12 mouse cellular contexts compared by ENCODE assay signal in genomic region chr10:117983271-117983670, GRCm38 (mm10).
DNase-seq lines count a peak whose midpoint lies in the region; ATAC-seq lines count a peak whose summit lies in the region.
"Had no signal": no experiment of that assay in that cellular context is flagged by ENCODE, and none has a peak within 500 bp of the region (broad histone marks: within the 10 kb centered on the region; RNA-seq: fewer than 3 reads in every experiment).

No protein-coding gene starts in this region.

- H3K9me3 ChIP-seq in kidney, embryonic 14.5 days (ENCODE audit: control insufficient read depth, low read length) = no peaks in the 10 kb centered on the region
- no peaks in the 10 kb centered on the region for H3K9me3 ChIP-seq in forebrain, embryonic 14.5 days (replicated peaks; ENCODE audit: control insufficient read depth, low read length)
- H3K9me3 ChIP-seq in midbrain, embryonic 13.5 days = no peaks in the 10 kb centered on the region

- H3K4me3 ChIP-seq in kidney, embryonic 14.5 days (ENCODE audit: low read length) = no peak overlapping the region
- no peak overlapping the region for H3K4me3 ChIP-seq in forebrain, embryonic 14.5 days (ENCODE audit: low read depth, low read length)
- H3K4me3 ChIP-seq in midbrain, embryonic 13.5 days (replicated peaks) = no peak overlapping the region
- H3K4me3 ChIP-seq: myocyte had no signal

- H3K27me3 ChIP-seq in kidney, embryonic 14.5 days (ENCODE audit: control insufficient read depth, insufficient read depth, low read length) = no peaks in the 10 kb centered on the region
- H3K27me3 ChIP-seq in forebrain, embryonic 14.5 days (replicated peaks; ENCODE audit: control insufficient read depth, insufficient read depth, low read length) = 0 out of 2 replicates have a peak, but pooled peaks cover 5% of the 10 kb centered on the region
- no peaks in the 10 kb centered on the region for H3K27me3 ChIP-seq in midbrain, embryonic 13.5 days
- H3K27me3 ChIP-seq: Patski had no signal

- 80% methylated on average over 8 of the region's 8 CpGs for WGBS in kidney, embryonic 14.5 days
- WGBS in forebrain, embryonic 14.5 days = 71% methylated on average over 8 of the region's 8 CpGs
- WGBS in midbrain, embryonic 13.5 days = 85% methylated on average over 8 of the region's 8 CpGs

- no peaks in the 10 kb centered on the region for H3K4me1 ChIP-seq in kidney, embryonic 14.5 days (ENCODE audit: control insufficient read depth, insufficient read depth, low read length)
- H3K4me1 ChIP-seq in forebrain, embryonic 14.5 days (ENCODE audit: control insufficient read depth, insufficient read depth, low read length) = peaks cover 12% of the 10 kb centered on the region
- peaks cover 5% of the 10 kb centered on the region for H3K4me1 ChIP-seq in midbrain, embryonic 13.5 days (replicated peaks)

- DNase-seq in kidney, adult 9 months = peak; percentile 24
- peak; percentile 30 for DNase-seq in T-cell, adult 2 months (ENCODE audit: low spot score)
- DNase-seq in forebrain, embryonic 14.5 days (ENCODE audit: low spot score) = no peak
- peak; percentile 42 for DNase-seq in lung, postnatal 36 days
- DNase-seq in right cerebral cortex, postnatal 25 days = no peak
- DNase-seq in thymus, postnatal 10 days (ENCODE audit: low spot score in 2 of 2) = no peak
- DNase-seq: gastrocnemius, postnatal 36 days; left cerebral cortex, postnatal 4 days had no signal

- ATAC-seq in kidney, embryonic 14.5 days (ENCODE audit: low FRiP score, low TSS enrichment) = no peak
- no peak; the same call in 1 of the 2 replicates for ATAC-seq in forebrain, embryonic 14.5 days
- ATAC-seq in midbrain, embryonic 13.5 days = no peak
- ATAC-seq: Patski had no signal

- no peak overlapping the region for H3K9ac ChIP-seq in kidney, embryonic 14.5 days (ENCODE audit: low read depth, low read length)
- H3K9ac ChIP-seq in forebrain, embryonic 14.5 days (ENCODE audit: low read length) = no peak overlapping the region
- no peak overlapping the region for H3K9ac ChIP-seq in midbrain, embryonic 13.5 days (replicated peaks)

- no peaks in the 10 kb centered on the region for H3K36me3 ChIP-seq in kidney, embryonic 14.5 days (ENCODE audit: control insufficient read depth, insufficient read depth, low read length)
- H3K36me3 ChIP-seq in forebrain, embryonic 14.5 days (ENCODE audit: control insufficient read depth, insufficient read depth, low read length) = no peaks in the 10 kb centered on the region
- H3K36me3 ChIP-seq in midbrain, embryonic 13.5 days = no peaks in the 10 kb centered on the region

- no peak overlapping the region; the same call in 1 of the 2 replicates for H3K27ac ChIP-seq in kidney, embryonic 14.5 days (ENCODE audit: low read depth, low read length)
- H3K27ac ChIP-seq in forebrain, embryonic 14.5 days (ENCODE audit: low read depth, low read length) = peak overlapping the region; percentile 39; the same call in 1 of the 2 replicates
- no peak overlapping the region for H3K27ac ChIP-seq in midbrain, embryonic 13.5 days

- no peak overlapping the region for H3K4me2 ChIP-seq in kidney, embryonic 14.5 days (replicated peaks; ENCODE audit: low read depth, low read length)
- H3K4me2 ChIP-seq in forebrain, embryonic 14.5 days (ENCODE audit: low read length) = peak overlapping the region; percentile 27; the same call in 1 of the 2 replicates
- no peak overlapping the region for H3K4me2 ChIP-seq in midbrain, embryonic 13.5 days (replicated peaks)

Comparison
In these comparisons a context has a peak if more than half of its experiments do, and no peak if none do; other contexts are left out.
1. DNase-seq: peak in kidney, adult 9 months (single experiment), T-cell, adult 2 months (single experiment) and lung, postnatal 36 days (single experiment); none in forebrain, embryonic 14.5 days (single experiment), right cerebral cortex, postnatal 25 days (single experiment) and thymus, postnatal 10 days (0 of 2).